Mouse (Mus musculus) E14TG2a.4 (cell line): ENCODE measurements around the gene Sap18b.

Experiments
- CTCF ChIP-seq: conservative IDR thresholded peaks from 2 replicates; pipeline ENCODE4 v1.5.1; 2014; ENCODE audit warnings: low read length
- NANOG ChIP-seq: IDR thresholded peaks from 2 replicates; pipeline ENCODE4 v1.6.1; 2014; ENCODE audit warnings: borderline replicate concordance, low read length, mixed read lengths
- POU5F1 ChIP-seq: IDR thresholded peaks from 2 replicates; pipeline ENCODE4 v1.6.1; 2014; ENCODE audit warnings: low read length, borderline replicate concordance

DNA sequence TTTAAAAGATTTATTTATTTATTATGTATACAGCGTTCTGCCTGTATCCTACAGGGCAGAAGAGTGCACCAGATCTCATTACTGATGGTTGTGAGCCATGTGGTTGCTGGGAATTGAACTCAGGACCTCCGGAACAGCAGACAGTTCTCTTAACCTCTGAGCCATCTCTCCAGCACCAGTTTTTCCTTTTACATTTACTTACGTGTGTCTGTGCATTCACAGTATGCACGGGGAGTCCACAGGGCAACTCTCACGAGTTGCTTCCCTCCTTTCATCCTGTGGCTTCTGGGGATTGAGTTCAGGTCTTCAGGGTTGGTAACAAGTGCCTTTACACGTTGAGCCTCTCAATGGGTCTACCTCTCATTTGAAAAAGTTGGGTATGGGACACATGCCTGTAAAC lies 29.0 kb downstream of the Sap18b start:
- TF ChIP-seq CTCF (no peak), POU5F1 (no peak), NANOG (no peak)
